Mouse (Mus musculus) heart, embryonic 12.5 days (tissue): ENCODE data around the gene Znhit6. TPM values are rescaled to one million over a fixed set of nuclear protein-coding genes. Genes with fewer than 3 reads are reported as not detected.
A peak's percentile ranks its signal among the peaks of the same experiment; 100 is the strongest.

Experiments used
- ATAC-seq: fragments of 200-750 bp; cut with Nextera tagmentation; 2 replicates; pipeline ENCODE4 v1.8.0; 2017; ENCODE audit warnings: moderate TSS enrichment, moderate library complexity; ENCODE audit not compliant: insufficient number of reproducible peaks, low FRiP score
- H3K27ac ChIP-seq: fragments of 300-500 bp; sonication (generic); 2 replicates; pipeline ENCODE4 v1.5.1; 2016; ENCODE audit warnings: mild to moderate bottlenecking, moderate library complexity; ENCODE audit not compliant: poor library complexity, severe bottlenecking
- H3K27me3 ChIP-seq: fragments of 300-500 bp; sonication (generic); replicated peaks from 2 replicates; pipeline ENCODE4 v1.6.1; 2016; ENCODE audit warnings: mild to moderate bottlenecking, moderate library complexity
- H3K36me3 ChIP-seq: fragments of 300-500 bp; sonication (generic); 2 replicates; pipeline ENCODE4 v1.6.1; 2016; ENCODE audit warnings: mild to moderate bottlenecking, moderate library complexity
- H3K4me1 ChIP-seq: fragments of 300-500 bp; sonication (generic); replicated peaks from 2 replicates; pipeline ENCODE4 v1.6.1; 2016; ENCODE audit warnings: mild to moderate bottlenecking
- H3K4me2 ChIP-seq: fragments of 300-500 bp; sonication (generic); 2 replicates; pipeline ENCODE4 v1.6.1; 2016; ENCODE audit warnings: mild to moderate bottlenecking, moderate library complexity
- H3K4me3 ChIP-seq: fragments of 300-500 bp; sonication (generic); 2 replicates; pipeline ENCODE4 v1.5.1; 2016; ENCODE audit warnings: mild to moderate bottlenecking
- H3K9ac ChIP-seq: fragments of 300-500 bp; sonication (generic); 2 replicates; pipeline ENCODE4 v1.6.1; 2016; ENCODE audit warnings: mild to moderate bottlenecking, moderate library complexity
- H3K9me3 ChIP-seq: fragments of 300-500 bp; sonication (generic); replicated peaks from 2 replicates; pipeline ENCODE4 v1.6.1; 2016; ENCODE audit warnings: mild to moderate bottlenecking, moderate library complexity
- WGBS: fragments of 180-500 bp; shearing (Covaris S2); methylation state at CpG from one replicate; pipeline ENCODE4 v1.1.7; 2016; 5-methylcytosine and 5-hydroxymethylcytosine counted together
- polyA plus RNA-seq: library from polyadenylated mRNA; unstranded; fragments of >200 nt; fragmentation: Nextera tagmentation; extraction: Ambion mirVana; gene quantifications from 2 replicates; pipeline ENCODE4 v1.2.1, GENCODE M21; 2016

Znhit6 gene
- polyA plus RNA-seq, 1 experiment from 2014 or later, result 26.8 TPM

DNA sequence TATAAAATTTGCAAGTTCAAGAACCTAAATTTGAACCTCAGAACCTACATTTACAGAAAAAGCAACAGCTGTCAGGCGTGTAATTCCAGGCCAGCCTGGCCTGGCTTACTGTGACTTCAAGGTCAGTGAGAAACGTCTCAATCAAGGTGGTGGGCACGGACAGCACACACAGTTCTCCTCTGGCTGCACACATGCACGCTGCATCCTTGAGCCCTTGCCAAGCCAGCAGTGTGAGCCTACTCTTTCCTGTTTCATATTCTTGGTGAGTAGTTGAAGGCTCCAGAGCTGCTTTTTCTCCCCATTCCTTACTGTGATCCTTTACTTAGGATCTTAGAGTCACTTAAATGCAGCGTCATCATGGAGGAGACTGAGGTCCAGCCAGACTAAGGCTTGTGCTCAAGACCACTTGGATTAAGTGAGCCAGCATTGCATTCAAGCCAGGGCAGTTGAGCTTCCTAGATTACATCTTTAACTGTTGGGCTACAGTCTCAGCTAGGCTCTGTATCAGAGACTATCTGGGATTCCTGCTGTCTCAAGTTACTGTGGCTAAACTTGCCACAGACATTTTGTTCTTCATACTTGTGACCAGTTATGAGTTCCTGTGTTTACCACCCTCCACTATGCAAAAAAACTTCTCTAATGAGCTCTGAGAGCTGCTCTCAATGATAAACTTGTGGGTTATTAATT lies 29.6 kb downstream of the Znhit6 start:
- 79% methylated on average over 5 of the region's 5 CpGs for WGBS
- Histone ChIP-seq H3K27ac (no peak overlapping the region), H3K36me3 (peaks cover 51% of the 10 kb centered on the region), H3K9ac (no peak overlapping the region), H3K4me3 (no peak overlapping the region), H3K27me3 (no peaks in the 10 kb centered on the region), H3K9me3 (no peaks in the 10 kb centered on the region), H3K4me2 (no peak overlapping the region), H3K4me1 (peaks cover 12% of the 10 kb centered on the region)
- ATAC-seq, result no peak

DNA sequence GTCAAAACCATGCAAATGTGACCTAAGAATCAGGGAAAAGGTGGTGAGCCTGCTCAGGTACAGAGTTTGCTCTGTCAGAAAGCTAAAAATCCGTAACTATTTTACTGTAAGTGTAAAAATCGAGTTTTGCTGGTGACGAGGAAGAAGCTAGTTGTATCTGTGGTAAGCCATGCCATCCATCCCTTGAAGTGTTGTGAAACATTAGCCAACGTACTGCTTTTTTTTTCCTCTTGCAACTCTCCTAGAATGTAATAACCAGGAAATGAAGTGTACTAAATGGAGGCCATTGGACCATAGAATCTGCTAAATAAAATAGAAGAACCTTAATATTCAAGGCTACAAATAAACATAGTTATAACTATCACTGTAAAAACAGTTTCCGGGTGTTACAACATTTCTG lies 32.3 kb downstream of the Znhit6 start:
- no peaks in the 10 kb centered on the region for H3K27me3 ChIP-seq
- H3K4me2 ChIP-seq, result no peak overlapping the region
- no peaks in the 10 kb centered on the region for H3K9me3 ChIP-seq
- WGBS, result 87% methylated on average over 5 of the region's 5 CpGs
- H3K4me1 ChIP-seq, result 0 out of 2 replicates have a peak, but pooled peaks cover 1% of the 10 kb centered on the region
- no peak overlapping the region for H3K9ac ChIP-seq
- ATAC-seq, result no peak
- H3K36me3 ChIP-seq, result peaks cover 36% of the 10 kb centered on the region
- H3K4me3 ChIP-seq, result no peak overlapping the region
- H3K27ac ChIP-seq, result no peak overlapping the region

DNA sequence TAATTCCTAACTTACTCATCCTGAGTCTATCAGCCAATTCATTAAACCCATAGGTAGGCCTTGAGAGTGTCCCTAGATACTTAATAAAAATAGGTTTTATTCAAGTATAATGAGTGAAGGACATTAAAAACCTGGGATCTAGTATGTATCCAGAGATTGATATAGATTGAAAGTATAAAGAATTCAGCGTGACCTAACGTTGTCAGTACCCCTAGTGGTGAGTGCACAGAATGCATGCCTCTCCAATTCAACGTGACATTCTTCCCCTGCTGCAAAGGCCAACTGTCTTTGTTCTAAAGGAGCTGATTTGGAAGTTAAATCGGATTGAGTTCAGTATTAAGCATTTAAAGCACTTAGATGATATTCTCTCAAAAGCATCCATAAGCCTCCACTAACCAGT lies 36.7 kb downstream of the Znhit6 start:
- no peak overlapping the region for H3K9ac ChIP-seq
- H3K4me3 ChIP-seq, result no peak overlapping the region
- H3K4me1 ChIP-seq, result peaks cover 22% of the 10 kb centered on the region
- WGBS, result 30% methylated on average over 4 of the region's 4 CpGs
- ATAC-seq, result no peak
- no peaks in the 10 kb centered on the region for H3K9me3 ChIP-seq
- H3K4me2 ChIP-seq, result no peak overlapping the region
- H3K36me3 ChIP-seq, result 0 out of 2 replicates have a peak, but pooled peaks cover under 1% of the 10 kb centered on the region
- no peaks in the 10 kb centered on the region for H3K27me3 ChIP-seq
- H3K27ac ChIP-seq, result no peak overlapping the region

DNA sequence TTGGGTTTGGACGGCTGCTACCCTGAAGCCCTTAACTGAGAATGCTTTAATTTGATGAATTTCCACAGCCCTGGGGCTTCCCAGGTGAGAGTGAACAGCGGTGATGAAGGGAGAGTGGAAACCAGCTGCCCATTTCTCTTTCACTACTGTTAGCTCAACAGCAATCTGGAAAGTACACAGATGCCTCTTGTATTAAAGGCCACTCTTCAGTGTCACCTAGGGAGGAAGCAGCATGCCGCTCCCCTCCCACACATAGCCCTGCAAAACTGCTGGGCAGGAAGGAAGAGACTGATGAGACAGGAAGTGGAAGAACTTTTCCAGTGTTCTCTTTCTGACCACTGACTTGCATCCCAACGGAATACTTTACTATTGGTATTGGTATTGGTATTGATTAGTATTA lies 37.2 kb downstream of the Znhit6 start:
- no peak overlapping the region for H3K4me2 ChIP-seq
- no peak overlapping the region for H3K27ac ChIP-seq
- H3K9me3 ChIP-seq, result no peaks in the 10 kb centered on the region
- H3K4me1 ChIP-seq, result peaks cover 23% of the 10 kb centered on the region
- no peak overlapping the region for H3K4me3 ChIP-seq
- no peak overlapping the region for H3K9ac ChIP-seq
- no peaks in the 10 kb centered on the region for H3K27me3 ChIP-seq
- no peak for ATAC-seq
- no peaks in the 10 kb centered on the region for H3K36me3 ChIP-seq
- 70% methylated on average over 4 of the region's 4 CpGs for WGBS

DNA sequence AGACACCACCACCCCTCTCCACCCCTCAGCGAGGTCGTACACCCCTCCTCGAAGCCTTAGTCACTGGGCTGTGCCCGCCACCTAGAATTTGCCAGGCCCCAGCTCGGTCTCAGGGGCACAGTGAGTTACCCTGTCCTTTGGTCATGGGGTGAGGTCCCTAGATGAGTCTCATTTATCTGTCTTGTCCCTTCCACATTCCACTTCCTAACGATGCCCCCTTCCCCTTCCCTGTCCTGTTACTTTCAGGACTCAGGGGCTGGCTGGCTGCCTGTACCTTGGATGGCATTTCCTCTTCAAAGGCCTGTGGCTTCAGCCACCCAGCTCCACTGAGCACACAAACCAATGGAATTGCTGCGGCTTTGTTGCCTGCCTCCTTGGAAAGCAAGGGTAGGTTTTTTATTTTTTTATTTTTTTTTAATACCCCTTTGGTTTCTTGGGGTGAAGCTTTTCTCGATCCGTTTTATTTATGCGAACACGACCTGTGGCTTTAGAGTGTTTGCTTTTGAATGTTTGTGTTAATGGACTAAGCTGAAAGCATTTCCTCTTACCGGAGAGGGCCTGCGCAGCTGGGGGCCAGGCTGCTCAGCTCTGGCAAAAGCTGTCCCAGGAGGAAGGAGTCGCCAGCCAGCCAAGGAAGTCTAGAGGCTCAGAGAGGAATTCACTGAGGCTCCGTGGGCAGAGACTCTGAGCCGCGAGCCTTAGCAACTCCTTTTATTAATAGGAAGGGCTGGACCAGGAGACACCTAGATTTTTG lies 38.5 kb downstream of the Znhit6 start:
- no peaks in the 10 kb centered on the region for H3K9me3 ChIP-seq
- H3K4me1 ChIP-seq, result peaks cover 27% of the 10 kb centered on the region
- H3K27ac ChIP-seq, result no peak overlapping the region
- peak; percentile 29; the same call in 1 of the 2 replicates for ATAC-seq
- H3K27me3 ChIP-seq, result no peaks in the 10 kb centered on the region
- 0 out of 2 replicates have a peak overlapping the region, but pooled peaks have one; percentile 32 for H3K9ac ChIP-seq
- WGBS, result 20% methylated on average over 17 of the region's 17 CpGs
- peak overlapping the region; percentile 37 for H3K4me2 ChIP-seq
- no peaks in the 10 kb centered on the region for H3K36me3 ChIP-seq
- no peak overlapping the region for H3K4me3 ChIP-seq

DNA sequence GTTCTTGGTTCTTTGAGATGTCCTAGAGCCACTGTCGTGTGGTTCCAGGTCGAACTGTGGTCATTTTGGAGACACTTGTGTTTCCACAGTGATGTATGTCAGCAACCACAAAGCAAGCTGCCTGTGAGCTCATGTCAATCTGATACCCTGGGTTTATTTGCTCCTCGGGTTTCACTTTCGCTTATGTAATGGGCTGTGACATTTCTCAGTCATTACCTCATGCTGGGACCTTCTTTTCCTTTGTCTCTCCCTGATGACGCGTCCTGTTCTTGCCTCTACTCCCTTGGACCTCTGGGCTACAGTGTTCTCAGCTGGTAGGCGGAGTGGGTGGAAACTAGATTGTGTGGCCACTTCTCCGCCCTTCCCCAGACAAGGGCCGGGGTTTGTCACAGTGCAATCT lies 42.3 kb downstream of the Znhit6 start:
- Histone ChIP-seq H3K4me3 (no peak overlapping the region), H3K9ac (no peak overlapping the region), H3K4me1 (peaks cover 36% of the 10 kb centered on the region), H3K9me3 (no peaks in the 10 kb centered on the region), H3K4me2 (no peak overlapping the region), H3K27ac (no peak overlapping the region), H3K27me3 (no peaks in the 10 kb centered on the region), H3K36me3 (no peaks in the 10 kb centered on the region)
- no peak for ATAC-seq
- 56% methylated on average over 9 of the region's 9 CpGs for WGBS

DNA sequence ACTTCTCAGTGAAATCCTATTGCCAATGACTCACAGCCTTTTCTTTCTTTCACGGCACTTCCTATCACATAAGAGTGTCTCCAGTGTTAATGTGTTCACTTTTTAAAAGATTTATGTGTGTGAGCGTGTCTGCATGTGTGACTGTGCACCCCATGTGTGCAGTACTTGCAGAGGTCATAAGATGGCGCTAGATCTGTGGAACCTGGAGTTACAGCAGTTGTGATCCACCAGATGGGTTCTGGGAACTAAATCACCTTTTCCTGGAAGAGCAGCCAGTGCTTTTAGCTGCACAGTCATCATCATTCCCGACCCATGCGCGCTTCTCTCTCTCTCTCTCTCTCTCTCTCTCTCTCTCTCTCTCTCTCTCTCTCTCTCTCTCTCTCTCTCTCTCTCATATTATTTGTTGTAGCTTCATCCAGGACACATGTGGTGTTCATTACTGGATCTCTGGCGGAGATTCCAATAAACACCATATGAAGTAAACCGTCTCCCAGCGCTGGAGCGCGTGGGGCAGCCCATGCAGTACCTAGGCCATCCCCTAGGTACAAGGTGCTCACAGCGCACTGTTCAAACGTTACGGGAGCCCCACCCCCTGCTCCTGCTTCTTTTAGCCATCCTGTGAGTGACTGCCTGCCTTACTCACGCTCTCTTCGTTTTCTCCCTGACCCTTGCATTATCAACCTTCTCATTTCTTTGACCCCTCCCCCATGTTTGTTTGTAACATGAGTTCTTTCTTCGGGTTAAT lies 43.8 kb downstream of the Znhit6 start:
- H3K4me1 ChIP-seq, result peaks cover 29% of the 10 kb centered on the region
- no peaks in the 10 kb centered on the region for H3K9me3 ChIP-seq
- ATAC-seq, result no peak
- no peak overlapping the region for H3K4me2 ChIP-seq
- H3K27ac ChIP-seq, result no peak overlapping the region
- H3K9ac ChIP-seq, result no peak overlapping the region
- no peak overlapping the region for H3K4me3 ChIP-seq
- H3K27me3 ChIP-seq, result no peaks in the 10 kb centered on the region
- 84% methylated on average over 17 of the region's 17 CpGs for WGBS
- H3K36me3 ChIP-seq, result no peaks in the 10 kb centered on the region

DNA sequence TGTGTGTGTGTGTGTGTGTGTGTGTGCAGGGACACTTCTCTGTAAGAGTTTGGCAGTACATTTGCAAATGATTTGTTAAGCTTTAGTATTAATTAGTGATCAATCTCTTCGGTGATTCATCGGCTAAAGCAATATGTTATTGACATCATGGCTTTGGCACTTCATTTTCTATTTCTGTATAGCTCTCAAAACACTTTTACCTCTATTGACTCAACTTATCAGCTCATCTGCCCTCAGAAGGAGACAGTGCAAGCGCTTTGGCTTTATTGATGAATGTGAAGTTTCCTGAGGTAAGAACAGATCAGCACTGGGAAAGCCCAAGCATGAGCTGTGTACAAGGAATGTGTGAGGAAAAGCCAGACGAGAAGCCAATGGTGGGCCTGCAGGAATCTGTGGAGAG lies 45.2 kb downstream of the Znhit6 start:
- no peak for ATAC-seq
- no peak overlapping the region for H3K9ac ChIP-seq
- H3K27ac ChIP-seq, result no peak overlapping the region
- H3K4me2 ChIP-seq, result no peak overlapping the region
- WGBS, result 77% methylated on average over 4 of the region's 4 CpGs
- no peaks in the 10 kb centered on the region for H3K9me3 ChIP-seq
- no peak overlapping the region for H3K4me3 ChIP-seq
- H3K36me3 ChIP-seq, result no peaks in the 10 kb centered on the region
- H3K4me1 ChIP-seq, result peaks cover 25% of the 10 kb centered on the region
- H3K27me3 ChIP-seq, result no peaks in the 10 kb centered on the region

DNA sequence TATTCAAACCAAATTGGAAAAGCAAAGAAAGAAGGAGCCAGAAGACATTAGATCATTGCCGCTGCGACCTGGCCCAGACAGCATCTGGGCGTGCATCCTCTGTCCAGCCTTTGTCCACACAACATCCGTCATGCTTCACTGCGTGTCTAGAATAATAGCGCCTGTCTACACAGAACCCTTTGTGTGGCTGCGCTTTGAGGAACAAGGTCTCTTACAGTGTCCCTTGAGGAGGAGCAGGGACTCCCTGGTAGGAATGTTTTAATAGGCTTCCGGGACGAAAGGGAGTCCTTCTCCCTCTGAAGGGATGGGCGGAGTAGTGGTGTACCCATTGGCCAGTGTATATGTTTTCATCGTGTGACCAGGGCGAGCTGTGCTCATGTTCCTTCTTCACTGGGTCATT lies 47.0 kb downstream of the Znhit6 start:
- Histone ChIP-seq H3K4me3 (no peak overlapping the region), H3K4me2 (no peak overlapping the region), H3K9ac (no peak overlapping the region), H3K27ac (no peak overlapping the region), H3K9me3 (no peaks in the 10 kb centered on the region), H3K4me1 (peaks cover 25% of the 10 kb centered on the region), H3K27me3 (no peaks in the 10 kb centered on the region), H3K36me3 (no peaks in the 10 kb centered on the region)
- ATAC-seq, result no peak
- 86% methylated on average over 12 of the region's 12 CpGs for WGBS

DNA sequence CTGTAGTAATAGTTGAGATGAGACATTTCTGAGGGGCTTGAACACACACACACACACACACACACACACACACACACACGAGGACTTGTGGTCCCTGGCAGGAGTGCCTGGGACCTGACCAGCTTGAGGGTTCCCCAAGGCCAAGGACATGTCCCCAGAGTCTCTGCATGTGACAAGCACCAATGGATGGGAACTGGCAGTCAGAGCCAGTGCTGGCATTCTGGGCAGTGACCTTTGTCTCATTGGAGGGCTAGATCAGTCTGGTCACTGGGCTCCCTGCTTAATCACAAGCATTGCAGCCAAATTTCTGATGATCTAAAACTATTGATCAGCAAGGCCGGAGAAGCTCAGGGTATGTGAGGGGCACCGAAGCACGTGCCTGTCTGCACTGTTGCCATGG lies 48.8 kb downstream of the Znhit6 start:
- no peak overlapping the region for H3K27ac ChIP-seq
- H3K4me2 ChIP-seq, result no peak overlapping the region
- H3K9me3 ChIP-seq, result no peaks in the 10 kb centered on the region
- 83% methylated on average over 4 of the region's 4 CpGs for WGBS
- peaks cover 28% of the 10 kb centered on the region for H3K4me1 ChIP-seq
- H3K27me3 ChIP-seq, result no peaks in the 10 kb centered on the region
- no peaks in the 10 kb centered on the region for H3K36me3 ChIP-seq
- no peak overlapping the region for H3K9ac ChIP-seq
- H3K4me3 ChIP-seq, result no peak overlapping the region
- ATAC-seq, result no peak

DNA sequence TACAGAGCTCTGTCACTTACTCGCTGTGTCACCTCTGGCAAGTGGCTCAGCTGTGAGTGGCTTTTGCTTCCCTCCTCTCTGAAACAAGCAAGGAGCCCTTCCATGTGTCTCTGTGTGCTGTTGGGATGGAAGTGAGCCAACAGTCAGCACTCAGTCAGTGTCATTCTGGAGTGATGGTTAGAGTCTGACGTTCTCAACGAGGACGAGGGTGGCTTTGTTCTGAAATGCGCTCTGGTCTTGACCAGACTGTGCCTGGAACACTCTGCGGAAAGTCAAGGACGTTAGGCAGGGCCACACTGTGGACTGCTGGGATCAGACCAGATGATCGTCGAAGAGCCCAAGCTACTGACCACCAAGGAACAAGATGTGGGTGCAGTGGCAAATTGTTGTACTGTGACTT lies 49.5 kb downstream of the Znhit6 start:
- ATAC-seq, result no peak
- Histone ChIP-seq H3K36me3 (no peaks in the 10 kb centered on the region), H3K9me3 (no peaks in the 10 kb centered on the region), H3K4me2 (no peak overlapping the region), H3K27ac (no peak overlapping the region), H3K9ac (no peak overlapping the region), H3K4me1 (peaks cover 28% of the 10 kb centered on the region), H3K4me3 (no peak overlapping the region), H3K27me3 (no peaks in the 10 kb centered on the region)
- 63% methylated on average over 9 of the region's 9 CpGs for WGBS
